Mouse (Mus musculus) embryo, embryonic 9.5 days (tissue): ENCODE measurements around the gene Nanos3.
A peak's percentile ranks its signal among the peaks of the same experiment; 100 is the strongest.

Source experiments
- DNase-seq: peaks from one replicate; pipeline ENCODE4 v3.0.0-alpha.2; 2017; ENCODE audit errors: extremely low spot score

The Nanos3 gene

DNA sequence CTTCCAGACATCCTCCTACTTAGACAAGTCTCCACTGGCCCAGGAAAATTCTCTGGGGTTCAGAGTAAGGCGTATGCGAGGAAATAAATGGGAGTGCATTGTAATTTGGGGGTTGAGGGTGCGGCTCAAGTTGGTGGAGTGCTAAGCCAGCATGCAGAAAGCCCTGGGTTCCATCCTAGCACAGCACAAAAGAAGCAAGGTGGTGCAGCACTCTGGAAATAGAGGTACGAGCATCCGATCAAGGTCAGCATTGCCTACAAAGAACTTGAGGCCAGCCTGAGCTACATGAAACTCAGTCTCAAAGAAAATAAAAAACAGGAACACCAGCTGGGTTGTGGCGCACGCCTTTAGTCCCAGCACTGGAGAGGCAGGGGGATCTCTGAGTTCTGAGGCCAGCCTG lies at the start of gene Nanos3:
Gene Nanos3, minus strand, starts transcription at position 101 of the 400 bp plus-strand sequence.
- DNase-seq: no peak

DNA sequence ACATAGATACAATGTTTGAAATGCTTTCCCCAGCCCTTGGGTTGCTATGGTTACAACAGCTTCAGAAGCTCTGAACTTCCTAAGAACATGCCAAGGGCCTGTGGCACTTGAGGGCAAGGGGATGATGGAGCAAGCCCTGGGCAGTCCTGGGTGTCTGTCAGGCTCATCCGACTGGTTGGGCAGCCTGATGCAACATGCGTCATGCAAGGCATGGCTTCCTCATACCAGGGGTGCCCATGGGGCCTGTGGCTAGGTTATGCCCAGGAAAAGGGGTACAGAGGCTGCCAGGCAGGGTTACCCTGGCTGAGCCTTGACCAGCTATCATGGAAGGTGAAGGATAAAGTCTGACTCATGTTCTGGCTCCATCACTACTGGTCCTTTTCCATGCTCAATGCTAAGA lies 48.0 kb upstream of the Nanos3 start:
- DNase-seq: no peak

DNA sequence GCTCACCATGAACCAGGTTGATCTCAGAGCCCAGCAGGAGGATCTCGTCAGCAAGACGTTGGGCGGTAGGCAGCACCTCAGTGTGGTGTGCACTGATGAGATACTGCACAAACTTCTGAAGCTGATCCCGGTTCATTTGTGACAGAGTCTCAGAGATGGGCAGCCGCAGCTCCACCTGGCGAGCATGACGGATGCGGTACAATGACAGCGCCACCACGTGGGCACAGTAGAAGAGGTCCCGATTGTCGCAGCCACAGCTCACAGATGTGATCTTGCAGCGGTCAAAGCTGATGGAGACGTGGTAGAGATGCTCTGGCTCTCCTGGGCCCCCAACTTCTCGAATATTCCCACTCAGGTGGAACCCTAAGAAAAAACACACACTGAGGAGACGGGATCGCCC lies 45.7 kb upstream of the Nanos3 start:
- DNase-seq: no peak

DNA sequence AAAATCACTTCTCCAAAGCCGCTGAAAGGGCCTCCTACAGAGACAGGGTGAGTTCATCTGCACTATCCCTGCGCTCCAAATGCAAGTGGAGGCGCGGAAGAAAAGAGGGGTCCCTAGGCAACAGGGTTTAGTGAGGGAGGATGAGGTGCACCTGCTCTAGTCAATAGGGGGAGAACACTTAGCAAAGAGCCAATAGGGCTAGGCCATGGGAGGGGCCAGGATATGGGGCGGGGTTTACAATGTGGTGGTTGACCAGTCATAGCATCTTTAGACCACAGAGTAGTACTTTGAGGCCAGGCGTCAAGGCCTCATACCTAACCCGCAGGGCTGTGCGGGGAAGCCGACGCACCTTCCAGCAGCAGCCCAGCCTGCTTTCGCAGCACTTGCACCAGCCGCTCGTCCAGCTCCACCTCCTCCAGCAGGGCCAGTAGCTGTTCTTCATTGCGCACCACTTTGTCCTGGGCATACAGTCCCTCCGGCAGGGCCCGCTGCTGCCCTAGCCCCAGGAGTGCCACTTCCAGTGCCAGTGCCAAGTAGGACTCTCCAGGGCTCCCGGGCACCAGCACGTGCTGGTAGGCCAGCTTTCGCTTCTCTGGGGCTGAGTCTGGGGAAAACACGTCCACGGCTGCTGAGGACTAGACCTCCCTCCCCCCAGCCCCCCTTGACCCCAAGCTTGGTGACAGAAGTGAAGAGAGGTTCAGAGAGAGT lies 38.5 kb upstream of the Nanos3 start:
- no peak for DNase-seq

DNA sequence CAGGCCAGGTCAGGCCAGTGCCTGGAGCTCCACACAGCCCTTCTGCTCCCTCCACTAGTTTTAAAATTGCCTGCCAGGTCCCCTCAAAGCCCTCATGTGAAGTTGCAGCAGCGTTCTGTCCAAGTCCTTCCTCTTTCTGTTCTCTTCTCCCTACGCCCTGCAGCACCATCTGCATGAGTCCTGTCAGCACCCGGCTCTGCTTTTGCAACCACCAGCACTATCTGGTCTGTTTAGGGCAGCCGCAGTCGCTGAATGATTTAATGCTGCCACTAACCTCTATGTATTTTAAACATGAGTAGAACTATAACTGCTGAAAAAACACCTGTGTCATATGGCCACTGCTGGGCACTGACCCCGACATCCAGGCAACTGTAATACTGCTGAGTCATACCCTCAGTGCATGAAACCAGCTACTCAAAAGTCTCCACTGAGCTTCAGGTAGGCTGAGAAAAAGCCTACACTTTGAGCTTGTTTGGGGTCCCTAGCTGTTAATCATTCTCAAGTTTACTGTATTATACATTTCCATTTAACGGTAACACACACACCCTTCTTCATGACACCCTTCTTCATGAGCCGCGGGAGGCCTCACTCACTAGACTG lies 37.6 kb upstream of the Nanos3 start:
- no peak for DNase-seq

DNA sequence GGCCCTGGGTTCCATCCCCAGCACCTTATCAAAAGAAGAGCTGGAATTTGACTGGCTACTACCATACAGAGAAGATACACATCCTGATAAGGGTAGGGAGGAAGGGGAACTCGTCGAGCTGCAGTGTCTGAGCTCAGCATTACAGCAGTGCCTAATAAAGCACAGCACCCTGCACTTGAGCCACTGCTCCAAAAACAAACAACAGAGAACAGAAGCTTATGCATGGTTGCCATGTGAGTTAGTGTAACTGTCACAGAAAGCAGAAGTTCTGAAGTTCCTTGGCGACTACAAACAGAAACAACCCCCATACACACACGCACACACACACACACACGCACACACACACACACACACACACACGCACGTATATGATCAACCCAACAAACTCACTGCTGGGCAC lies 35.1 kb upstream of the Nanos3 start:
- DNase-seq: no peak

DNA sequence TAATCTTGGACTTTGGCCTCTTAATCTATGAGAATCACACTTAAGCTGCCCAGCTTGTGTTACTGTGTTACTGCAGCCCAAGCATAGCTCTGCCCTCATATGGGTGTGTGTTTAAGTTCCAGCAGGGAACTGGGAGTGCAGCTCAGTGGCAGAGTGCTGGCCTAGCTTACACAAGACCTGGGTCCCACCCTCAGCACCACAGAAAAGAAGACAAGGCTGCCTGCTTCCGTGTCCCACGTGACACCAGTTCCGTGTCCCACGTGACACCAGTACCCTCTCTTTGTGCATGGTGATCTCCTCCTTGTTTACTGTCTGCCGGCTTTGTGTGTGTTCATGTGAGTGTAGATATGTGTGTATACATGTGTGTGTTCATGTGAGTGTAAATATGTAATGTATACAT lies 33.1 kb upstream of the Nanos3 start:
- no peak for DNase-seq

DNA sequence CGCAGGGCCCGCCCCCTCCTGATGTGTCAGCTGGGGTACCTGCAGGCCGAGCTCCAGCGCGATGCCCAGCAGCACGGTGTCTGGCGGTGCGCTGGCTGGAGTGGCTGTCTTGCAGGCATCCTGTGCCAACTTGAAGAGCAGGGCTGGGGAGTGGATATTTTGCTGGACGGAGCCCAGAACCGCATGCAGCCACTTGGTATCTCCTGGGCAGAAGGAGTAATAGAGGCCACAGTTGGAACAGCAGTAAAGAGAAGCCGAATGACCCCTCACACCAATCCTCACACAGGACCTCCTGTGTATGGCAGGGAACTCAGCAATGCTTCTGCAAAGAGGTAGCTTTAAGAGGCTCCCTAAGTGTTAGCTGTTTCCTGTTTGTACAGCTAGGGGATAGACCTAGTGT lies 32.2 kb upstream of the Nanos3 start:
- DNase-seq: no peak

DNA sequence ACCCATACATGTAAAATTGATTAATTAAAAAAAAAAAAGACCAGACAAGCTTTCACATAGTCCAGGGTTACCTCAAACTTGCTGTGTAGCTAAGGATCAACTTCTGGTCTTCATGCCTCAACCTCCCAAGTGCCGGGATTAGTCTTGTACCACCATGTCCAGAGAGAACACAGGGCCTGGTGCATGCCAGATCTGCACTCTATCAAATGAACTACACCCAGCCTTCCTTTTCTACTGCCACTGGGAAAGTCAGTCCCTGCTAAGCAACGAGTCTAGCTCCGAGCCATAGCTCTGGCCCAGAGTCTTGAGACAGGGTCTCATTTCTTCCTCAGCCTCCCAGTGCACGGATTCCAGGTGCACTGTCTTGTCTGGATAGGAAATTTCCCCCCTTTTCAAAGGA lies 28.3 kb upstream of the Nanos3 start:
- DNase-seq: no peak

DNA sequence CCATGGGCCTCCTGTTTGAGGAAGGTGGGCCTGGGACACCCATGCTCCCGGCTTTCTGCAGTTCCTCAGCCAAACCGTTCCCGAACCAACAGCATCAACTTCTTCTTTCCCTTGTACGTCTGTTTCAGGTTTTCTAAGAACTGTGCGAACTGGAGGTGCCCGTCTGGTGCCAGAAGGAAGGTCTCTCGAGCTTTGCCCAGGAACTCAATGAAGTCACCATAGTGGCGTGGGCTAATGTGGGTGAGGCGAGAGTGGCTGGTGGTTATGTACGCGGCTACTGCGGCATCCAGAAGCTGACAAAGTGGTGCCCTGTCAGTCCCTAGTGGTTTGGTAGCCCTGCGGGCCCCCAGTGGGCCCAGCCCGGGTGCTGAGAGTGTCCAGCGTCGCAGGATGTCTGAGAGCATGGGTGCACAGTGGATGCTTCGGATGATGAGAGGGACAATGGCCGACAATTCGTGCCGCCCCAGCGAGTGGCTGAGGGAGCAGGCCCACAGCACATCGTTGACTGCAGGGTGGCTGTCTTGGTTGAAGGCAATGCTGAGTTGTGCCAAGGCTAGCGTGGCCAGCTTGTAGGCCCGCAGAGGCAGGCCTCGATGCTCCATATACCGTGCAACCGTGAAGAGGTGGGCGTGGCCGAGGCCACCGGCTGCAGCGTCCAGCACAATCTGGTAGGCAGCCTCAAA lies 27.0 kb upstream of the Nanos3 start:
- DNase-seq: no peak

DNA sequence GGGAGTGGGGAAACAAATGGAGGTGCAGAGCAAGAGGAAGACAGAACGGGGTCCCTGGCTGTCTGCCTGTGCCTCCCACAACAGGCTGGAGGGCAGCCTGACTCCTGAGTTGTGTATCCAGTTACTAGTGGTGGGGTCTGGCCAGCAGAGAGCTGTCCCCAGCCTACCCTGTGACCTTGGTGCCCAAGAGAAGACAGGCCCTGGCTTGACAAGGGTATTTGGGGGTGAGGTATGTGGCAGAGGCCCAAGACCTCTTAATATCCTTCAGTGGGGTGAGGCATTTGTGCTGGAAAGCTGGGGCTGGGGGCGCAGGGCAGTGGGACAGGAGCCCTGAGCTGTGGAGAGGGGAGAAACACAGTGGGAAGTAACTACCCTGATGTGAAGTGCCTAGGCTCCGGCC lies 26.2 kb upstream of the Nanos3 start:
- no peak for DNase-seq

DNA sequence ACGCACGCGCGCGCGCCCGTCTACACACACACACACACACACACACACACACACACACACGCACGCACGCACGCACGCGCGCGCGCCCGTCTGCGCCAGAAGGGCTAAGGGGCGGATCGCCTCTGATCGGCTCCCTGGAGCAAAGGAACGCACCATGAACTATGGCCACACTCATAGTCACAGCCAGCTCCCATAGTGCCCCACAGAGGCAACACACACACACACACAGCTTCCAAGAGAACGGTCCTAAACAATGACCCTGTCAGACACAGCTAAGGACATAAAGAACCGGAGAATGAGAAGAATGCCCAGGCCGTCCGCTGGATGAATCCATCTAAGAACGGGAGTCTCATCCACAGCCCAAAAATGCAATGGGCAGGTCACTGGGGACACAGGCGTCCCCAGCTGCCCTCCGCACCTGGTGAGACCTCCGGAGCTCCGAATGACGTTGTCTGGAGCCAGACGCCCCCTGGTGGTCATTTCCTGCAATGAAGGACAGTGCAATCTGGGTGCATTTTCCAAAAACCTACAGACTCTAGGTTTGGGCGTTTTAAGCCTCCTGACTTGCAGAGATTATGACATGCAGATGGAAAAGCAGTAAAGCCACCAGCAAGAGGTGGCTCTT lies 25.3 kb upstream of the Nanos3 start:
- peak; percentile 81 for DNase-seq

DNA sequence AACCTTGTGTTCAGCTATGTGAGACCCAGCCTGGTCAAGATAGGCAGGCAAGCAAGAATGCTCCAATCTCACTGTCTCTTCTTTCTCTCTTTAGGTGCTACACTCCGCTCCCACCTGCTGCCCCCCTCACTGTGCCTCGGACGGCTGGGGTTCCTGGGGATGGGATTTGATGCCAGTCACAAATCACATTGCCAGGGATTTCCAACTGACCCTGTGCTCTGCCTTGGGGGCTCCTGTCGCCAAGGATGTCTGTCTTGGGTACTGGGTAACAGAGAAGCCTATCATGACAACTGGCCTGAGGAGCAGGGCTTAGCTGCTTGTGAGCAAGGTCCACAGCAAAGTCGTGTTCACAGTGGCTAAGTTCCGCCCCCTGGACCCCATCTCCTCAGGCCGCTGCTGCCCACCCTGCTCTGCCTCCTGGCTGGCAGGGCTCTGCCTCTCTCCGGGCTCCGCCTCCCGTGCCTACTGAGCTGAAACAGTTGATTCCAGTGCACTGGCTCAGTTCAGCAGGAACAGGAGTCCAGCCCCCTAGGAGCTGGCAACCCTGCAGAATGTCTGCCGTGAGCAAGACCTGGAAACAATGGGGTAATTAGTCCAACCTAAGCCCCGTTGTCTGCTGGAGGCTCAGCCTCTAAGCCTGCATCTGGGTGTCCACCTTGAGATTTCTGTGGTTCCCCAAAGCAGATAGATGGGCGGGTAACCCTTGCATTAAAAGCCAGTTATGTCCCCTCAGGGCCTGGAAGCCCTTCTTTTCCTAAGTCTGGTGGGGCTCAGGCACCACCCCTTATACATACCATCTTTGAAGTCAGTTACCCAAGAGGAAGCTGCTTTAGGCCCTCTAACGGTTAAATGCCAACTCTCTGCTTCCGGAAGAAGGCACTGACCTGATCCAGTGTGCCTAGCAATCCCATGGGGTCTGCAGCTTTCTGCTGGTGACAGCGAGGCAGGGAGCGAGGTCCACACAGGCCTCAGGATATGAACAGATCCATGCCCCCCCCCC lies 23.7 kb upstream of the Nanos3 start:
- DNase-seq: no peak

DNA sequence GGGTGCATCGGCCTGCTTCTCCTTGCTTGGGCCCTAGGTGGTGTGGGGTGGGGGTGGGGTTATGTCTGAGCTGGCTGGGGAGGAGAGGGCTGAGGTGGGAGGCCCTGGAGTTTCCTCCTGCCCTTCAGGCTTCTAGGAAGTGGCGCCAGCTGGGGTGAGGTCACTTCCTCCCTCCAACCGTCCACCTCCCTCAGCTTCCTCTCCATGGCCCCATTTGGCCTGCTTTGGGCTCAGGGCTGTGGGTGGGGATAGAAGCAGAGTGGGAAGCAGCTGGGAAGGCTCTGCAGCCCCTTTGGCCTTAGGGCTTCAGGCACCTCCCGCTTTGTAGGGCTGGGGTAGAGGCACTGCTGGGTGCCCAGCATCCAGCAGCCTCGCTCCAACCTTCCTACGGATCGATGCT lies 22.8 kb upstream of the Nanos3 start:
- no peak for DNase-seq

DNA sequence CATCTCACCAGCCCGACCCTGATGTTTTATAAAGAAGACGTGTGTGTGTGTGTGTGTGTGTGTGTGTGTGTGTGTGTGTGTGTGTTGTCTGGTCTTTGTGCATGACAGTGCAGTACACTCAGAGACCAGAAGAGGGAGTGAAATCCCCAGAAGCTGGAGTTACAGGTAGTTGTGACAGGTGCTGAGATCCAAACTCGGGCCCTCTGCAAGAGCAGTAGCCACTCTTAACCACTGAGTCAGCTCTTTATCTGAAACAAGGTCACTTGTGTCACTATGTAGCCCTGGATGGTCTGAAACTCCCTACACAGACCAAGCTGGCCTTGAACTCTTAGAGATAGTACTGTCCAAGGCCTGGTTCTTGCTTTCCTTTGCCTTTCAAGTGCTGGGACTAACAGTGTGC lies 21.6 kb upstream of the Nanos3 start:
- no peak for DNase-seq

DNA sequence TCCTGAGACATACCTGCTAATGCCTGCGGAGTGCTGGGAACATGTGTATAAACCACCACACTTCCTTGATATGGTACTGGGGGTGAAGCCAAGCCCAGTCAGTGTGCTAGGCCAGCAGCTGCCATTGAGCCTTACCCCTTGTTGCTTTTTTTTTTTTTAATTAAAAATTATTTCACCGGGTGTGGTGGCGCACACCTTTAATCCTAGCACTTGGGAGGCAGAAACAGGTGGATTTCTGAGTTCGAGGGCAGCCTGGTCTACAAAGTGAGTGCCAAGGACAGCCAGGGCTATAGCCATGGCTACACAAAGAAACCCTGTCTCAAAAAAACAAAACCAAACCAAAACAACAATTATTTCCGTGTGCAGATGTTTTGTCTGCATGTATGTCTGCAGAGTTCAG lies 20.1 kb upstream of the Nanos3 start:
- no peak for DNase-seq

DNA sequence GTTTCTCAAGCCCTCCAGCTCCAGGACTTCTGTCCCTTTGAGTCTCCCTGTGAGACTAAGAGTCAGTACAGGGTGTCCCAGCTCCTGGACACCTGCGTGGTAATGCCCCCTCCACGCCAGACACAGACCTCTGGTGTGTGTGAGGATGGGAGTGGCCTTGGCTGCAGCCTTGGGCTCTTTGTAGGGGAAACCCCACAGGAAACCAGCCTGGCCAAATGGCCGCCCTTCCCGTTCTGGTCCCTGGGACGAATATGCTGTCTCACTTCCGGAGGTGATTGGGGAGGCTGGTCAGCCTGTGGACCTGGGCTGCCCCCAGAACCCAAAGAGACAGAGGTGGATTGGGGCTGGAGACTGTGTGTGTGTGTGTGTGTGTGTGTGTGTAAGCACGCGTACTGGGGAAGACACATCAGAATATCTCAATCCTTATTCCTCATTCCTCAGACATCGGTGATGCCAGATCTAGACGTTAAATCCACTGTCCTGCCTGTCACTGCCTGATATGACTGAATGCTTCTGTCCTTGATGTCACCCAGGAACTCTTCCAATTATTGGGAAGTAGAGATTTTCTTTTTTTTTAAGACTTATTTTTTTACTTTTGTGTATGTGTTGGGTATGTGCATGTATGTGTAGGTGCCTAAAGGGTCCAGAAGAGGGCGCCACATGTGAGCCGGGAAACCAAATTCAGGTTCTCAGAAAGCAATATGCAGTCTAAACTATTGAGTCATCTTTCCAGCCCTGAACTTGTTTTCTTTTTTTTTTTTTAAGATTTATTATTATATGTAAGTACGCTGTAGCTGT lies 19.2 kb upstream of the Nanos3 start:
- DNase-seq: peak; percentile 44

DNA sequence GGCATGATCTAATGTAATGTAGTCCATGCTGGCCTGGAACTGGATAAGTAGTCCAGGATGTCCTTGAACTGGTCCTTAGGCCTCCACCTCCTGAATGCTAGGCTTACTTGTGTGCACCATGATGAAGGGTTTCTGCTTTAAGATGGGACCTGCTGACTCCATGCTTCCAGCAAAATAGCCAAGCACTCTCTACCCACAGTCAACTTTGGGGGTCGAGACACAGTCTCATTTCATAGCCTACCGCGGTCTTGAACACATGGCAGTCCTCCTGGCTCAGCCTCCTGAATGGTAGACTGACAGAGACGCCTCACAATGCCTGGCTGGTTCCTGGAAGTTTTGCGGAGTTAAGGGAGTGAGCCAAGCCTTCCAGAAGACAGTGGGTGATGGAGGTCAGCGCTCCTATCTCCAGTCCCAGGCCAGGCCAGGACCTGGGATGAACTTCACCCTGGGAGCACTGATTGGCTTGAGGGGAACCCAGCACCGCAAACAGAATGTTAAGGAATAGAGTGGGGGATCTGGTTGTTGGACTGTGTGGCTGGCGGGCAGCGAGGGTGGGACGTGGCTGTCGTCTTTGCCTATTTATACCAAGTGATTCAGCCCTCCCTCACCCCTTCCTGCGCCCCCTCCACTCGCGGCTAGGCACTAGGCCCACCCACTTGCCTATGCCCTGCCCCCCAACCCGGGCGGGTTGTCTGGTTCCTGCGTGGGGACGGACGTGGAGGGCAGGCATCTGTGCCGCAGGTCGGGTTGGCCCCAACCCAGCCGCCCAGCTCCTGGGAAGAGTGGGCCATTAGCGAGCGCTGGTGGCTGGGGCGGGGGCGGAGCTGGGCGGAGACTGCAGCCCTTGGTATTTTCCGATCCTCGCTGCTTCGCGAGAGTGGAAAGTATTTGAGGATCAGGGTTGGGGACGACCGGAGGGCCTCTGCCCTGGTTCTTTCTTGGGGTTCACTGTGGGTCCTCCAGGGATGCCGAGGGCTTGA lies 18.2 kb upstream of the Nanos3 start:
- DNase-seq: peak; percentile 74

DNA sequence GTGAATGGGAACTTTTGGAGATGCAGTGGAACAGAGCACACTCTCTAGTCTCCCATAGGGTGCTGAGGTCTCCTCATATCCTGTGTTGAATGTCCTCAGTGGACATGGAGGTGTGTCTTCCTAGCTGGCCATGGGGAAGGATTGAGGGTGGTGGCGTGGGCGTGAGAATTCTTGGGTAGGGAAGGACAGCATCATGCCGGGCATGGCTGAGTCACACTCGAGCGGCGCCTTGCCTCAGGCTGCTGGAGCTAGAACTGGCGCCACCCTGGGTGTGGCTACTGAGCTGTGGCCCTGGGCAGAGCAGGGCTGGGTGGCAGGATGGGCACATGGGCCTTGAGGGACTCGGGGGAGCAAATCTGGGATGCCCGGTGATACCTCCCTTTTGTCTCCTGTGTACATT lies 17.4 kb upstream of the Nanos3 start:
- DNase-seq: no peak
